Mouse (Mus musculus) left cerebral cortex, adult 2 months (tissue): ENCODE data around the gene Zbtb16. TPM values are rescaled to one million over a fixed set of nuclear protein-coding genes. Genes with fewer than 3 reads are reported as not detected.

Source experiments
- DNase-seq, 2 experiments: peaks; one replicate each; pipeline ENCODE4 v3.0.0; 2021 to 2022; ENCODE audit warnings: low spot score in 2 of 2, mixed read lengths in 1 of 2; ENCODE audit errors: extremely low spot score in 1 of 2
- H3K27ac ChIP-seq: fragments of 200-600 bp; 2 replicates; pipeline ENCODE4 v1.8.1; 2022
- H3K4me3 ChIP-seq: fragments of 200-600 bp; 2 replicates; pipeline ENCODE4 v1.8.1; 2022
- CTCF ChIP-seq: fragments of 200-600 bp; IDR thresholded peaks from 2 replicates; pipeline ENCODE4 v1.8.1; 2022; ENCODE audit warnings: antibody characterized with exemption, mild to moderate bottlenecking, moderate library complexity
- intact Hi-C: fragments of 180-260 bp; cut with DNase I; formaldehyde crosslinking; loops from one replicate; pipeline ENCODE4 v1.15.1; 2025
- total RNA-seq, 2 experiments: library from RNA; stranded (reverse); gene quantifications; 2 replicates each; pipeline ENCODE4 v1.2.3; 2021

Zbtb16 gene
- total RNA-seq, 2 experiments from 2014 or later = 92.9 to 111 TPM

GRCm38 (mm10) chr9:48838346-48838745 is 2.3 kb upstream of the Zbtb16 start:
- no peak overlapping the region for H3K27ac ChIP-seq
- no peak for DNase-seq
- TF ChIP-seq CTCF = no peak
- intact Hi-C loops = loop anchor here (5.0 kb wide), 1 partner anchor 166 kb away; no protein-coding TSS in a partner anchor
- H3K4me3 ChIP-seq = no peak overlapping the region

- Histone ChIP-seq H3K27ac (peak overlapping the region; percentile 95; the same call in 1 of the 2 replicates), H3K4me3 (peak overlapping the region; percentile 93)
- TF ChIP-seq CTCF = peak; percentile 31
- DNase-seq = no peak
- intact Hi-C loops = loop anchor here (5.0 kb wide), 1 partner anchor 165 kb away; no protein-coding TSS in a partner anchor
Observed at GRCm38 (mm10) chr9:48837181-48837580, 1.2 kb upstream of the Zbtb16 start.

GRCm38 (mm10) chr9:48836566-48836930 is 526 bp upstream of the Zbtb16 start:
- intact Hi-C loops = loop anchor here (1.0 to 5.0 kb wide), 2 partner anchors 164 to 188 kb away; no protein-coding TSS in a partner anchor
- Histone ChIP-seq H3K27ac (peak overlapping the region; percentile 95), H3K4me3 (peak overlapping the region; percentile 93)
- TF ChIP-seq CTCF = no peak
- DNase-seq = no peak

- H3K4me3 ChIP-seq = peak overlapping the region; percentile 93
- H3K27ac ChIP-seq = peak overlapping the region; percentile 95
- TF ChIP-seq CTCF = no peak
- intact Hi-C loops = loop anchor here (1.0 to 5.0 kb wide), 2 partner anchors 97 to 162 kb away; no protein-coding TSS in a partner anchor
- DNase-seq = peak; percentile 38 to 62
Observed at GRCm38 (mm10) chr9:48834541-48835411, 1.2 kb downstream of the Zbtb16 start.

- DNase-seq = no peak
- intact Hi-C loops = no loop called here
- Histone ChIP-seq H3K4me3 (peak overlapping the region; percentile 93), H3K27ac (peak overlapping the region; percentile 95)
- TF ChIP-seq CTCF = no peak
Observed at GRCm38 (mm10) chr9:48834006-48834405, 2.0 kb downstream of the Zbtb16 start.

GRCm38 (mm10) chr9:48833493-48833892 is 2.5 kb downstream of the Zbtb16 start:
- peak overlapping the region; percentile 93 for H3K4me3 ChIP-seq

GRCm38 (mm10) chr9:48832473-48833100 is 3.4 kb downstream of the Zbtb16 start:
- DNase-seq = no peak
- H3K4me3 ChIP-seq = peak overlapping the region; percentile 31
- 0 out of 2 replicates have a peak overlapping the region, but pooled peaks have one; percentile 47 for H3K27ac ChIP-seq
- TF ChIP-seq CTCF = no peak
- intact Hi-C loops = no loop called here

More at GRCm38 (mm10) chr9:48833493-48833892, 2.5 kb downstream of the Zbtb16 start:
- H3K27ac ChIP-seq = peak overlapping the region; percentile 50; the same call in 1 of the 2 replicates
- intact Hi-C loops = no loop called here
- no peak for TF ChIP-seq CTCF
- no peak for DNase-seq

- Histone ChIP-seq H3K27ac (peak overlapping the region; percentile 47), H3K4me3 (peak overlapping the region; percentile 31)
- intact Hi-C loops = no loop called here
- TF ChIP-seq CTCF = no peak; the same call in 1 of the 2 replicates
- DNase-seq = no peak
Observed at GRCm38 (mm10) chr9:48831560-48832460, 4.2 kb downstream of the Zbtb16 start.

- intact Hi-C loops = no loop called here
- TF ChIP-seq CTCF = no peak
- no peak overlapping the region for H3K27ac ChIP-seq
- DNase-seq = no peak
- H3K4me3 ChIP-seq = peak overlapping the region; percentile 17; the same call in 1 of the 2 replicates
Observed at GRCm38 (mm10) chr9:48828839-48829238, 7.2 kb downstream of the Zbtb16 start.

GRCm38 (mm10) chr9:48826377-48826889 is 9.6 kb downstream of the Zbtb16 start:
- Histone ChIP-seq H3K4me3 (no peak overlapping the region), H3K27ac (no peak overlapping the region)
- DNase-seq = no peak
- intact Hi-C loops = no loop called here
- TF ChIP-seq CTCF = no peak
